Mouse (Mus musculus): ENCODE measurements around the gene Cenpv. TPM values are rescaled to one million over a fixed set of nuclear protein-coding genes. Genes with fewer than 3 reads are reported as not detected.

Cenpv gene
- 67.0 and 67.3 TPM in 2 replicates for polyA plus RNA-seq (2015; fragmentation: Nextera tagmentation; extraction: Ambion mirVana)

DNA sequence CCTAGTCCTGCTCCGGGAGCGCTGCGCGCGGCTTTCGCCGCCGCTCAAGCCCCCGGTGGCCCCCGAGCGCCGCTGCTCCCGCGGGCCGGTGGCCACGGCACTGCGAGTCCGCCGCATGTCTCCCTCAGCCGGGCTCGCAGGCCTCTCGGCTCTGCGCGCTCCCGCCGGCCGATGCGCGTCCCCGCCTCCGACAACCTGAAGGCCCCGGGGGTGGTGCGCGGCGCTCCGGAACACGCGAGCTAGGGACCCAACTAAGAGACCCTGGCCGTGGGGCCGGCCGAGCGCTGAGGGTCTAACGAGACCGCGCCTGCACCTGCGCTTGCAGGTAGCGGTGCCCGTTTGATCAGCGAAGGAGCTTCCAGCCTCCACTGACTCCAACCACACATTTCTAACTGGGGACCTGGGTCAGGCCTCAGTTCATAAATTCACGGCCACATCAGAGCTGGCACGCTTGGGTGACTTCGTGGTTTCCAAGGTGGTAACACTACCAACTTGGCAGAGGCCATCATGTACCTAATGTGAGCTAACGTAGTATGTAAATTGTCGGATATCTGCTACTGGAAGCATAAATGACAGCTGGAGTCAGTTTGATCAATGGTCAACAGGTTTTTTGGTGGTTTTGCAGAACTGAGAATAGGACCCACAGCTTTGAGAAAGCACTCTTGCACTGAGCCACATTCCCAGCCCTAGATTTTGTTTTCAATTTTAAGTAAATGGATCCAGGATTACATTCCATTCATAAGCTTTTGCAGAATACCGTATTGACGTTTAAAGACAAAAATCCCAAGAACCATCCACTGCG lies at the start of gene Cenpv:
Gene Cenpv (minus strand): TSS at position 173 of the 802 bp plus-strand sequence.
- 5% methylated on average over 57 of the region's 57 CpGs for WGBS
- H3K4me2 ChIP-seq, result peak within 1 kb of the TSS; percentile 83
- H3K4me1 ChIP-seq, result peaks cover 16% of the 10 kb centered on the region

DNA sequence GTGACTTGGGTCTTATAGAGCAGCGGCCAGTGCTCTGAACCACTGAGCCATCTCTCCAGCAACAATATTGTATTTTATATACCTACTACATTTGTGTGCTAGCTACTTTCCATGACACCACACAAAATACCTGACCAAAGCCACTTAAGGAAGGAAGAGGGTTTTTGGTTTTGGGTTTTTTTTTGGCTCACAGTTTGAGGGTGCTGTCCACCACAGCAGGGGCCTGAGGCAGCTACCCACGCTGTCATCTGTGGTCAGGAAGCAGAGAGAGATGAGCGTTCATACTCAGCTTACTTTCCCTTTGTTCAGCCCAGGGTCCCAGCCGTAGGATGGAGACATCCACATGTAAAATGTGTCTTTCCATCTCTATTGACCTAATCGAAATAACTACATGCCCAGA lies 48.0 kb upstream of the Cenpv start:
- H3K27ac ChIP-seq, result no peak overlapping the region
- 89% methylated on average over 5 of the region's 5 CpGs for WGBS
- no peaks in the 10 kb centered on the region for H3K4me1 ChIP-seq

More for the DNA sequence above, at the start of gene Cenpv:
- Histone ChIP-seq H3K9me3 (no peaks in the 10 kb centered on the region), H3K27me3 (replicated peaks) (no peaks in the 10 kb centered on the region), H3K36me3 (replicated peaks) (0 out of 2 replicates have a peak, but pooled peaks cover 7% of the 10 kb centered on the region), H3K4me3 (peak within 1 kb of the TSS; percentile 94), H3K27ac (peak within 1 kb of the TSS; percentile 87), H3K9ac (peak within 1 kb of the TSS; percentile 87)
- peak; percentile 79 for ATAC-seq (replicated peaks)

DNA sequence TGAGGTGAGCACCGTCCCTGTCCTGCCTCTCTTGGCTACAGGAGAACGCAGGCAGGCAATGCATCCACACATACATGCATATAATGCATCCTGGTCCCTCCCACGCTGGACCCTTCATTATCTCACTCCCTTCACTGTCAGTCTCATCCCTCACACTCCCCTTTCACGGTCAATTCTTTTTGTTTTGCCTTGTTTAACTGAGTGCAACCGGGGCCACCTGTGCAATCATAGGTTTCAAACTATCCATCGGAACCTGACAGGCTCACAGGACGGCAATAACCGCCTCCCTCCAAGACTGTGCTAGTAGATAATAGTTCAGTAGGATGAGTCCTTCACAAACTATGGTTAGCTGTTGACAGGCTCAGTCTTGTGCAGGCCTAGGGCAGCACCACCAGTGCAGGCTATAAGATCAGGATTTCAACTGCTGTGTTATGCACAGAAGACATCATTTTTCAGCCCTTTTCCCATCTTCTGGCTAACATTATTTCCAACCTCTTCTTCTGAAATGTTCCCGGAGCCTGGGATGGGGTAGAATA lies 45.7 kb upstream of the Cenpv start:
- H3K27me3 ChIP-seq (replicated peaks), result no peaks in the 10 kb centered on the region
- no peak overlapping the region for H3K9ac ChIP-seq
- 84% methylated on average over 9 of the region's 9 CpGs for WGBS
- no peaks in the 10 kb centered on the region for H3K4me1 ChIP-seq
- no peaks in the 10 kb centered on the region for H3K9me3 ChIP-seq
- H3K27ac ChIP-seq, result no peak overlapping the region
- H3K4me2 ChIP-seq, result no peak overlapping the region
- H3K36me3 ChIP-seq (replicated peaks), result peaks cover 9% of the 10 kb centered on the region
- H3K4me3 ChIP-seq, result no peak overlapping the region
- ATAC-seq (replicated peaks), result no peak

More for the DNA sequence above, 48.0 kb upstream of the Cenpv start:
- Histone ChIP-seq H3K9ac (no peak overlapping the region), H3K36me3 (replicated peaks) (peaks cover 11% of the 10 kb centered on the region), H3K4me3 (no peak overlapping the region), H3K27me3 (replicated peaks) (no peaks in the 10 kb centered on the region), H3K4me2 (no peak overlapping the region), H3K9me3 (no peaks in the 10 kb centered on the region)
- no peak for ATAC-seq (replicated peaks)

DNA sequence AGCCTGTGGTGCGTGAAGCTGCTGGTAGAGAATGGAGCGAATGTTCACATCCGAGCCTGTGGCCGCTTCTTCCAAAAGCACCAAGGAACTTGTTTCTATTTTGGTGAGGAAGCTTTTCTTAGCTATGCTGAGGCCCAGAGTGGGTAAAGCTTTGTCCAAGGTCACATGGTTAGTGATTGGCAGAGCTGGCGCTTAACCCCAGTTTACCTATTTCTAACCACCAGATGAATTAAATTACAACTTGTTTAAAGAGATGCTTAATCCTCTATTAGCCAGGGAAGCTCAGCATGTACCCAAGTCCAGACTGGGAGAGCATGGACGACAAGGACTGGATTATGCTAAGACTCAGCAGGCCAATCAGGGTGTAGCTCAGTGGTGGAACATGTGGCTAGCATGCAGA lies 44.0 kb upstream of the Cenpv start:
- H3K4me2 ChIP-seq, result no peak overlapping the region
- H3K27ac ChIP-seq, result no peak overlapping the region
- WGBS, result 51% methylated on average over 6 of the region's 6 CpGs
- H3K4me1 ChIP-seq, result no peaks in the 10 kb centered on the region
- no peaks in the 10 kb centered on the region for H3K27me3 ChIP-seq (replicated peaks)
- H3K9ac ChIP-seq, result no peak overlapping the region
- ATAC-seq (replicated peaks), result no peak
- H3K9me3 ChIP-seq, result no peaks in the 10 kb centered on the region
- H3K36me3 ChIP-seq (replicated peaks), result peaks cover 5% of the 10 kb centered on the region; the same call in 1 of the 2 replicates
- no peak overlapping the region for H3K4me3 ChIP-seq

DNA sequence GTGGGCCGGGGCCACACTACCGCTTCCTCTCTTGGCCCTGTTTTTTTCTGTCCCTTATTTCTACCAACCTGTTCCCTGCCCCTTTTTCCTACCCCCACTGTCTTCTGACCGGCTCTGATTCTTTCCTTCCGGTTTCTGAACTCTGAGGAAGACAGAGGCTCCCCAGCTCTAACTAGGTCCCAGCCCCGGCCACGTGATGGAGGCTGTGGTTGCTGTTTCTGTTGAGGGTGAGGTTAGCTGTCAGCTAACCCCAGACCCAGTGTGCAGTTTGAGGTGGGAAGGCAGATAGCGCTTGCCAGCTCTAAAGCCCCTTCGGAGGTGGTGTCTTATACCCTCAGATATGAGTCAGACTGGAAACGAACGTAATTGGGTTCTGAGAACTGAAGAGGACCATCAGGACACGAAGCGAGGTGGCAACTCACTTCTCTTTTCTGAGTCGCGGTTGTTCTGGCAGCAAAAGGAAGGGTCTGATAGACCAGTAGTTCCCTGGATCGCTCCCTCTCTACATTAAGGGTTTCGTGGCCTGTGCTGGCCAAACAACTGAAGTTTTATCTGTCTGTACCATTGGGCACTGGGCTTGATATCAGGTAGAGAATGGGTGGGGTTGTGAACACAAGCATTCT lies 37.6 kb upstream of the Cenpv start:
- 68% methylated on average over 16 of the region's 16 CpGs for WGBS
- Histone ChIP-seq H3K27me3 (replicated peaks) (no peaks in the 10 kb centered on the region), H3K4me2 (peak overlapping the region; percentile 86), H3K9me3 (no peaks in the 10 kb centered on the region), H3K36me3 (replicated peaks) (no peaks in the 10 kb centered on the region), H3K4me3 (peak overlapping the region; percentile 47), H3K4me1 (peaks cover 14% of the 10 kb centered on the region), H3K9ac (peak overlapping the region; percentile 51), H3K27ac (peak overlapping the region; percentile 80)
- 0 out of 2 replicates have a peak, but pooled peaks have one; percentile 5 for ATAC-seq (replicated peaks)

DNA sequence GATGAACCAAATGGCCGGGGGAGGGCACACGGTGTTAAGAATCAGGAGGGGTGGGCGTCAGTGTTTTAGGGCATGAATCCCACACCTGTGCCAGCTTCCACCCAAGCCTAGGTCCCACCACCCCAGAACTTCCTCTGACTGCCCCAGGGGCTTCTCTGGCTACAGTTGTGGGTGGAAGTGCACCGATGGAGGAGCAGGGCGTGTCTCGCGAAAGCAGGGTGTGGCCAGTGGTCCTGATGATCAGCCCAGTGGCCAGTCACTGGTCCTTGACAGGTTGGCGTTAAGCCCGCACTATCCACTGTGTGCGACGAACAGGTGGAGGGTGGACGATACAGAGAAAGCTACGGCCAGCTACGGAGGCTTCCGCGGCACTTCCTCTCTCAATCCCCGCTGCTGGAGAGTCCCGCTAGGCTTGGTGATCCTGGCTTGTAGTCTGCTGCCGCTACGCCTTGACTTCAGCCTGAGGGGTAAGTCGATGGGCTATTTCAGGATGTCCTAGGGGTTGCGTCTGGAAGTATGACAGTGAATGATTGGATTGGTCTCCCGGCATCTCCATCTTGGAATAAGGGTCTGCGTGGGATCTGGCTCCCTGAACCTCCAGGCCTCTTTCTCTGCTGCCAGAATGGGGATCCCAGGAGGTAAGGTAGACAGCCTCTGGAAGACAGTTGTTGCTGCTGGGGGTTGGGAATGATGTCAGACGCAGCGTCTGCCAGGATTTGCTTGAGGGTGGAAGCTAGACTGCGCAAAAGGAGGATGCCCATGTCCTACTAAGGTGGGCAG lies 36.8 kb upstream of the Cenpv start:
- Histone ChIP-seq H3K36me3 (replicated peaks) (no peaks in the 10 kb centered on the region), H3K4me3 (peak overlapping the region; percentile 47), H3K4me2 (peak overlapping the region; percentile 86), H3K9ac (peak overlapping the region; percentile 51), H3K27me3 (replicated peaks) (no peaks in the 10 kb centered on the region), H3K27ac (peak overlapping the region; percentile 80), H3K4me1 (peaks cover 14% of the 10 kb centered on the region), H3K9me3 (no peaks in the 10 kb centered on the region)
- 3% methylated on average over 27 of the region's 27 CpGs for WGBS
- peak; percentile 76 for ATAC-seq (replicated peaks)

DNA sequence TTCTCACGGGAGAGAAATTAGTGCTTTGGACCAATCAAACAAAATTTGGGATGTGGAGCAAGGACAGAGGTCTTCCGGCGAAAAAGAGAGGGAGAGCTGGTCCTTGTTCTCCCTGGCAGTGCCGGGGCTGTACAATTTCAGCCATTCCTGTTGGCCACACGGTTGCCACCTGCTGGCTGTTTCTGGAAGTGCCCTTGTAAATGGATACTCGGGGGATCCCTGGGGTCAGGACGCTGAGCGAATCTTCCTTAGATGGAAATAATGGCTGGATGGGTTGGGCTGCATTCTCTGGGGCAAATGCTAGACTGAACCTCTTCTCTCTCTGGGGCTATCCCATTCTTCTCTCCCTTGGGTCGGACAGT lies 36.2 kb upstream of the Cenpv start:
- 3% methylated on average over 9 of the region's 9 CpGs for WGBS
- Histone ChIP-seq H3K4me2 (peak overlapping the region; percentile 86), H3K4me1 (peaks cover 14% of the 10 kb centered on the region), H3K9me3 (no peaks in the 10 kb centered on the region), H3K27ac (peak overlapping the region; percentile 80), H3K4me3 (peak overlapping the region; percentile 47), H3K36me3 (replicated peaks) (no peaks in the 10 kb centered on the region), H3K27me3 (replicated peaks) (no peaks in the 10 kb centered on the region), H3K9ac (peak overlapping the region; percentile 51)
- peak; percentile 77 for ATAC-seq (replicated peaks)

DNA sequence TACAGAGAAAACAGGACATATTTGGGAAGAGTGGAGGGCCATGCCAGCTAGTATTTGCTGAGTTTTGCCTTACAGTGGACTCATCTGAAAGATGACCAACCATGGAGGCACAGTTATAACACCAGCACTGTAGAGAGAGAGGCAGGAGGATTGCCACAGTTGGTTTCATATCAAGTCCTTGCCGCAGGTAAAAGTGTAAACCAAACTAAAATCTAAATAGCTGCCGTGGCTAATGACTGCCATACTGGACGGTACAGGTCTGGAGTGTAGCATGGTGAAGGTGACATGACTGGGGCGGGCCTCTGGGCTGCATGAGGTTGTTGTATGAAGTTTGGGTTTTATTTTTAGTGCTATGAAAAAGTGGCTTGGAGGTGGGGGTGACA lies 35.6 kb upstream of the Cenpv start:
- Histone ChIP-seq H3K36me3 (replicated peaks) (no peaks in the 10 kb centered on the region), H3K4me2 (no peak overlapping the region), H3K4me3 (no peak overlapping the region), H3K4me1 (peaks cover 14% of the 10 kb centered on the region), H3K9ac (no peak overlapping the region), H3K27me3 (replicated peaks) (no peaks in the 10 kb centered on the region), H3K27ac (0 out of 2 replicates have a peak overlapping the region, but pooled peaks have one; percentile 80), H3K9me3 (no peaks in the 10 kb centered on the region)
- ATAC-seq (replicated peaks), result no peak
- WGBS, result 88% methylated on average over 4 of the region's 4 CpGs

DNA sequence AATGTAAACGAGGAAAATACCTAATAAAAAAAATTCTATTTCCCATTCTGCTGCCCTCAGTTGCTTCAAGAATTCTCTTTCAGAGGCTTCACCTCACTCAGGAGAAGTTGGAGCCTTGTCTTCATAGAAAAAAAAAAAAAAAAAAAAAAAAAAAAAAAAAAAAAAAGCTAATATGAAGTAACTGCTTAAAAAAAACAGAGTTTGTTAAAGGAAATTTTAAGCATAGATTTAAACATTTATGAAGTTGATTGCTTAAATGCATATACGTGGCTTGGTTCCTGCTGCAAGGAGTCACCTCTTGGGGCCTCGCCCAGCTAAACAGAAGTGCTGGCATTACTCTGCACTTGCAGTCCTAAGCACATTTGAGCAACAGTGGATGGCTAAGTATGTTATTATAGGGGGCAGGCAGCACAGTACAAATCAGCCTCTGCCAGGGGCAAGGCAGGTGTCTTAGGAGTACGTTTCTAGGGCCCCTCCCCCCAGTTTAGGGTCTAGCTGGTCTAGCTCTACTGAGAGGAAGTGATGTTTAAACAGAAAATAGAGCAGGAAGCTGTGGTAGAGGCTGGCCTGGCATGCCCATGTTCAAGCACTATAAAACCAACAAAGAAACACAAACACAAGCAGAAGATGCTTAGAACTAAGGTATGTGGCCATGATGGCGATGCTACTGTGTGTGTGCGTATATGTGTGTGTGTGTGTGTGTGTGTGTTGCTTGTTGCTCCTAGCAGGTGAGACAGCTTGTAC lies 35.1 kb upstream of the Cenpv start, which contains the start of gene Trpv2:
Gene Trpv2 (plus strand): TSS at position 528 of the 744 bp plus-strand sequence.
- ATAC-seq (replicated peaks), result no peak
- WGBS, result 81% methylated on average over 6 of the region's 6 CpGs

DNA sequence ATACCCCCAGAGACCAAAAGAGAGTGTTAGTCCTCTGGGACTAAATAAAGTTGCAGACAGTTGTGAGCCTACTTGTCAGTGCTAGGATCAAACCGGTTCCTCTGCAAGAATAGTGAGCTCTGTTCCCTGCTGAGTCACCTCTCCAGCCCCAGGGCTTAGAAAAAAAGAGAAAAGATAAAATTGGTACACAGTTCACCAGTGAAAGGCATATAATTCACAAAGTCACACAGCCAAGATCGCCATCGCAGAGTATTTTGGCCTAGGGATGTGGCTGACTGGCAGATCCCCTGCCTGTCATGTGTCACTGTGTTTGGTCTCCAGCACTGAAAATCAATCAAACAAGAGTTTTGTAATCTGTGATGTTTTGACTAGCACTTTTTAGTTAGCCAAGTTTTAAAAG lies 29.2 kb upstream of the Cenpv start:
- WGBS, result 66% methylated on average over 3 of the region's 3 CpGs
- H3K4me2 ChIP-seq, result no peak overlapping the region
- no peak for ATAC-seq (replicated peaks)

More for the DNA sequence above, 35.1 kb upstream of the Cenpv start, which contains the start of gene Trpv2:
- Histone ChIP-seq H3K9me3 (no peaks in the 10 kb centered on the region), H3K36me3 (replicated peaks) (no peaks in the 10 kb centered on the region), H3K4me1 (peaks cover 14% of the 10 kb centered on the region), H3K27ac (peak within 1 kb of the TSS; percentile 80), H3K4me2 (peak within 1 kb of the TSS; percentile 86), H3K4me3 (peak within 1 kb of the TSS; percentile 47), H3K9ac (no peak within 1 kb of the TSS), H3K27me3 (replicated peaks) (no peaks in the 10 kb centered on the region)

DNA sequence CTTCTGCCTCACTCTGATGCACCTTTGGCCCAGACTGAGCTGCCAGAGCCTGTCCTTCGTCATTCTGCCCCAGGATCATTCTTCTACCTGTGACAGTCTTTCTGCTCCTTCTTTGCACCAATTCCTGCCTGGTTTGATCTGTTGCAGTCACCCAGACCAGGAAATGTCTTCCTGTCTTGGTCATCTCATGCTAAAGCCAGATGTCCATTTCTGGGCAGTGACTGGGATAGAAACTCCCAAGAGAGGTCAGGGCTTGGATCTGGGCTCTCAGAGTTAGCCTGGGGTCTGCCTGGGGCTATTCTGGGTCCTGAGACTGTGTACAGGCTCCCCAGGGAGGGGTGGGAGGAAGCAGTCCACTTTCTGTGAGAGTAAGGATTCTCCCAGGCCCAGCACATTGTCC lies 27.1 kb upstream of the Cenpv start:
- Histone ChIP-seq H3K27me3 (replicated peaks) (no peaks in the 10 kb centered on the region), H3K4me1 (no peaks in the 10 kb centered on the region), H3K27ac (no peak overlapping the region), H3K36me3 (replicated peaks) (no peaks in the 10 kb centered on the region), H3K9ac (no peak overlapping the region), H3K4me3 (no peak overlapping the region), H3K4me2 (no peak overlapping the region), H3K9me3 (no peaks in the 10 kb centered on the region)
- ATAC-seq (replicated peaks), result no peak
- WGBS, result 68% methylated on average over 1 of the region's 1 CpGs

More for the DNA sequence above, 29.2 kb upstream of the Cenpv start:
- H3K27ac ChIP-seq, result no peak overlapping the region
- H3K36me3 ChIP-seq (replicated peaks), result no peaks in the 10 kb centered on the region
- H3K4me1 ChIP-seq, result no peaks in the 10 kb centered on the region
- no peak overlapping the region for H3K9ac ChIP-seq
- H3K4me3 ChIP-seq, result no peak overlapping the region
- no peaks in the 10 kb centered on the region for H3K27me3 ChIP-seq (replicated peaks)
- H3K9me3 ChIP-seq, result no peaks in the 10 kb centered on the region
